Mouse (Mus musculus) liver, adult 2 months (tissue): ENCODE measurements around the gene Ncaph.

Experiments
- CTCF ChIP-seq: fragments of 200-500 bp; IDR thresholded peaks from 2 replicates; pipeline ENCODE4 v1.5.1; 2011; ENCODE audit warnings: low read depth, low read length, control low read depth
- POLR2A ChIP-seq: fragments of 200-500 bp; IDR thresholded peaks from 2 replicates; pipeline ENCODE4 v1.6.1; 2011; ENCODE audit warnings: low read length, control low read depth; ENCODE audit not compliant: insufficient read depth; ENCODE audit errors: extremely low read depth

- no peak for TF ChIP-seq POLR2A
- no peak for TF ChIP-seq CTCF
Measured at GRCm38 (mm10) chr2:127068806-127069205, 64.9 kb downstream of the Ncaph start.
